Mouse (Mus musculus): ENCODE measurements around the gene Slc30a2.

Slc30a2 gene

DNA sequence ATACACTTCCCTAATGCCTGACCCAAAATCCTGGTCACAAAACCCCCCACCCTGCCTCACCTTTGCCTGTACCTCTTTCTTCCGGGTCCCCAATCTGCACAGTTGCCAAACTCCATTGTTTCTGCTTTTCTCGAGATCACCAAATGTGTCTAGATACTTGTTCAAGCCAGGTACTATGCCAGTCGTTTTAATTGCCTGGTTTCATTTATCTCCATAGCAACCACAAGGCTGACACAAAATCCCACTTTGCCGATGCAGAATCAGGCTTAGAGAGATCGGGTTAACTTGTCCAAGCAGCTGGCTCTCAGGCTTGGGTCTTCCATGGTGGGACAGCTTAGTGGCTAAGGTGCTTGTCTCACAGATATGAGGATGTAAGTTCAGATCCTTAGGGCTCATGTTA, 57.2 kb downstream of the Slc30a2 start:
- no peak for DNase-seq (ENCODE audit: low spot score in 2 of 2)

DNA sequence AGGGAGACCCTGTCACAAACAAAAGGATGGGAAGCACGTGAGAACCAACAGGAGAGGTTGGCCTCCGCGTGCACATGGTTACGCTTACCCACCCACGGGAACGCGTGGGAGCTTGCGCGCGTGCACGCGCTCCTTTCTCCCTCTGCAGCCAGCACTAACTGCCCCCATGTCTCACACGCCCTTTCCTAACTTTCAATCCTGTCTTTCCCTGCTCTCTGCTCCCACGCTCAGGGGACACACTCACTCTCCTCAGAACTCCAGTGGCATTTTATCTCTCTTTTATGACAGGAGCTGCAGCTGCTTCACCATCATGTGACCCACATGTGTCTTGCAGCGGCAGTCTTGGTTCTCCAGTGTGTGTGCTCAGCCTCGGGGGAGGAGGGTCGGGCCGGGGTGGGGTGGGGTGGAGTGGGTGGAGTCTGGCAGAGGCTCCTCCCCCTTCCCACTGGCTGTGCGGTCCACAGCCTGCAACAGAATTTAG, 58.2 kb downstream of the Slc30a2 start:
- DNase-seq (ENCODE audit: low spot score in 2 of 2) = peak; percentile 61 to 67

DNA sequence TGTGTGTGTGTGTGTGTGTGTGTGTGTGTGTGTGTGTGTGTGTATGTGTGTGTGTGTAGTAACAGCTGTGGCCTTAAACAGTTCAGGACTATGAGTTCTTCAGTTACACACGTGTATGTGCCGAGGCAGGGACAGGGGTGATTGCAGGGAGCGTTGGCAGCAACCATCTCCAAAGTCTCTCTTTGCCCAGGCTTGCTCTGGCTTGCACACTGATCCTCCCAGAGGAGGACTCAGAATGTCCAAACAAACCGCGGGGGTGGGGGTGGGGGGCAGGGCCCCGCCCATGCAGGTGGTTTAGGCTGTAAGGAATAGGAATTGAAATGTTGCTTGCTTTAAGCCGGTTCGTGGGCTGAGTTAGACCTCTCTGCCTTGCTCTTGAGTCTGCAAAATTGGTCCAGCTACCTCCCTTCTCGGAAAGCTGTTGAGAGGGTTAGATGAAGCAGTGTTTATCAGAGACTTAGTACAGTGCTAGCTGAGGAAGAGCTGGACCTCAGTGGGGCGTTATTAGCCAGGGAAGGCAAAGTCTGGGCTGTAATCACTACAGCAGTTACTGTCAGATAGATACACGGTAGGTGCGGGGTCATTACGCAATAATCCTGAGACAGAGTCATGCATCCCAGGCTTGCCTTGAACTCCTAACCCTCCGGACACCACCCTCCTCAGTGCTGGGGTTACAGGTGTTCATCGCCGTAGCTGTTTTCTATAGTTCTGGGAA, 59.0 kb downstream of the Slc30a2 start:
- DNase-seq (ENCODE audit: low spot score in 2 of 2) = no peak

DNA sequence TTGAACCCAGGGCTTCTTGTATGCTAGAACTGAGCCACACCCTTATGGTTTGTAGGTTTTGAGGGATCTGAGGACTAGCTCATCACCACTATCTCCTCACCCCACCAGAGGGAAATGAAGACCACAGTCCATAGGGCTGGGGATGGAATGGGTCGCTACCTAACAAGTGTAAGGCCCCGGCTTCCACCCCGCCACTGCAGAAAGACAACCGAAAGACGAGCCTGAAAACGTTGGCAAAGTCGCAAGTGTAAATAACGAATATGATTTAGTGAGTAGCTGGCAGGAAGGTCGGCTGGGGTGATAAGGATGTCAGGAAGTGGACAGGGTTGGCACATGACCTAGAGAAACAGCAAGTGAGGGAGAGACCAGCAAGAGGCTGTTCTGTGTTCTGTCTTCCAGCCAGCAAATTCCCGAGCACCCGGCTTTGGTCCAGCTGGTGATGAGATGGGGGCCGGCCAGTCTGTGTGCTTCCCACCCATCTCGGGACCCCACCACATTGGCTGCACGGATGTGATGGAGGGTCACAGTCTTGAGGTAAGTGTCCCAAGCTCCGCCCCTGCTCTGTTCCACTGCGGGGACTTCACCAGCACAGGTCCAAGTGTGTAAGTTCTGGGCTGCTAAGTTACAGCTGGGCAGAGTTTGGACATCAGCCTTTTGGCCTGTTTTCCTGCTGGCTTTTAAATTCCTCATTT, 59.7 kb downstream of the Slc30a2 start:
- DNase-seq (ENCODE audit: low spot score in 2 of 2) = no peak

DNA sequence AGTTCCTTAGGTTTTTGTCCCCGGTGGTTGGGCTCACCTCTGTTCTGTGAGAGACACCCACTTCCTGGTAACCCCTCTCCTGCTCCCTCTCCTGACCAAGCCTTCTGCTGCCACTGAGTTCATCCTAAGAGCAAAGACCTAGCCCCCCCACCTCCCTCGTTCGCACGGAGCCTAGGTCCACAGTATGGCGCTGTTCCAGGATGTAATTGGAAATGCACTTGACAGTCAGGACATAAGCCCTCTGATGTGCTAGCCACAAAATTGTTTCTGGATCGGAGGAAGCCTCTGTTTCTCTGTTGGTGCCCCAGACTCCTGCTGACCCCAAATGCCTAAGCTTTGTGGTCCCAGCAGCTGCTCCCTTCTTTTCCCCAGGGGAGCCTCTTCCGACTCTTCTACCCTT, 60.7 kb downstream of the Slc30a2 start:
- DNase-seq (ENCODE audit: low spot score in 2 of 2) = no peak

Measured in frontal cortex, postnatal 25 days (tissue).